Mouse (Mus musculus): ENCODE results near the gene Cryzl1.

GRCm38 (mm10) chr16:91747567-91747966, 18.8 kb upstream of the Cryzl1 start:
- TF ChIP-seq USF2 (IDR thresholded peaks at IDR 0.05; ENCODE audit: borderline replicate concordance in 1 of 2, insufficient read depth in 1 of 2, low read depth in 1 of 2, low read length in 2 of 2) = no peak
- TF ChIP-seq CHD2 (IDR thresholded peaks at IDR 0.05; ENCODE audit: low read length) = no peak
- no peak for TF ChIP-seq POLR2A (IDR thresholded peaks at IDR 0.05; ENCODE audit: control insufficient read depth in 1 of 2, insufficient read depth in 1 of 2, low read depth in 1 of 2, low read length in 2 of 2, poor library complexity in 1 of 2)
- TF ChIP-seq MYC (IDR thresholded peaks at IDR 0.05; ENCODE audit: low read depth, low read length) = no peak
- TF ChIP-seq GABPA (IDR thresholded peaks at IDR 0.05; ENCODE audit: low read depth, low read length) = no peak
- no peak for TF ChIP-seq CTCF (IDR thresholded peaks at IDR 0.05 in 2 of 3, conservative IDR thresholded peaks at IDR 0.05 in 1 of 3; ENCODE audit: control insufficient read depth in 1 of 3, insufficient read depth in 1 of 3, low read depth in 2 of 3, low read length in 3 of 3, poor library complexity in 1 of 3, severe bottlenecking in 1 of 3)

Data from MEL (cell line).